Mouse (Mus musculus): ENCODE measurements at regions not wholly inside any gene's neighbourhood (a gene's known extent, or its start where the extent isn't known, plus 50 kb on each side); places are given as distances from the start of the nearest gene placed in this dataset.

- no peak for TF ChIP-seq POLR2A (IDR thresholded peaks at IDR 0.05; ENCODE audit: extremely low read depth, insufficient read depth, low read length)
- TF ChIP-seq CTCF (IDR thresholded peaks at IDR 0.05; ENCODE audit: extremely low read depth, insufficient read depth, low read length), result no peak
Measured at GRCm38 (mm10) chr14:45722887-45723286, 64.9 kb upstream of the Ddhd1 start.

Data from cortical plate, adult 2 months (tissue).